Mouse (Mus musculus) kidney, adult 2 months (tissue): ENCODE data around the gene Zg16.

ENCODE experiments used
- CTCF ChIP-seq: fragments of 200-500 bp; conservative IDR thresholded peaks from 2 replicates; pipeline ENCODE4 v1.5.1; 2011; ENCODE audit warnings: low read depth, mild to moderate bottlenecking, control low read depth, low read length, moderate library complexity, mixed read lengths; ENCODE audit not compliant: insufficient read depth, insufficient read length
- POLR2A ChIP-seq: fragments of 200-500 bp; IDR thresholded peaks from one replicate; pipeline ENCODE4 v1.6.1; 2011; ENCODE audit warnings: low read depth, low read length, control low read depth

DNA sequence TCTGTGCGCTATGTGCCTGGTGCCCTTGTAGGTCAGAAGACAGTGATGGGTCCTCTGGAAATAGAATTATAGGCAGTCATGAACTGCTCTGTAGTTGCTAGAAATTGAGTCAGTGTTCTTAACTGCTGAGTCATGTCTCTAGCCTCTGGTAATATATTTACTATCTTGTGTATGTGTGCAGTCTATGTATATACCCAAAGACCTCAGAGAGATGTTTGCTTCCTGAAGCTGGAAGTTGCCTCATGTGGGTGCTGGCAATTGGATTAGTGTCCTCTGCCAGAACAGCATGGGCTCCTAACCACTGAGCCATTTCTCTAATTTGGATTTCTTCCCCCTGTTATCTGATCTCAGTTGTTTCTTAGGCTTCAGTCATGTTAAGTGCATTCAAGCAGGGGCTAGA is 57.0 kb downstream of the Zg16 start:
- TF ChIP-seq POLR2A (no peak), CTCF (no peak)
